Mouse (Mus musculus): ENCODE data around the gene Ampd2.

Ampd2 gene

DNA sequence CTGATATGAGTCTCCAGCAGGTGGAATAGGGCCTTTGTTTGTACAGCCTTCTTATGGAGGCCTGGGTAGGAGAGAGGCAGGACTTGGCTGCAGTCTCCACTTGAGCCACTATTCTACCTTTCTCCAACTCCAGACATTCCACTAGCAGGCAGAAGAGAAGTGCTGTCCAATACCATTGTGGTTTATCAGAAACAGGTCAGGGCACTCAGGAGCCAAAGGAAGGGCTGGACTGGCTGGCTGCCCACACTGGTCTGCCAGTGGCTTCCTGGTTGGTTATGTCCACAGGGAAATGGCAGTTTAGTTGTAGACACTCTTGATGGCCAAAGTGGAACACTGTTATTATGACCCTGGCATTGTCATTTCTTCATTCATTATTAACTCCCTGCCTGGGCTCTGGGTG, 54.3 kb downstream of the Ampd2 start:
- in situ Hi-C loops (cut with MboI; ENCODE audit: low pct_unique_long_range_greater_than_20kb in 1 of 2, low sequenced_read_pairs in 2 of 2, unreplicated experiment in 1 of 2): no loop called here

- in situ Hi-C loops (cut with MboI; ENCODE audit: low pct_unique_long_range_greater_than_20kb in 1 of 2, low sequenced_read_pairs in 2 of 2, unreplicated experiment in 1 of 2): no loop called here
Observed at GRCm38 (mm10) chr3:108028641-108029365, 57.6 kb downstream of the Ampd2 start.

- in situ Hi-C loops (cut with MboI; ENCODE audit: low pct_unique_long_range_greater_than_20kb in 1 of 2, low sequenced_read_pairs in 2 of 2, unreplicated experiment in 1 of 2): no loop called here
Observed at GRCm38 (mm10) chr3:108026597-108026996, 59.9 kb downstream of the Ampd2 start.

GRCm38 (mm10) chr3:108026049-108026448, 60.4 kb downstream of the Ampd2 start:
- in situ Hi-C loops (cut with MboI; ENCODE audit: low pct_unique_long_range_greater_than_20kb in 1 of 2, low sequenced_read_pairs in 2 of 2, unreplicated experiment in 1 of 2): no loop called here

GRCm38 (mm10) chr3:108025318-108025717, 61.1 kb downstream of the Ampd2 start:
- in situ Hi-C loops (cut with MboI; ENCODE audit: low pct_unique_long_range_greater_than_20kb in 1 of 2, low sequenced_read_pairs in 2 of 2, unreplicated experiment in 1 of 2): no loop called here
